Mouse (Mus musculus): ENCODE results near the gene Ccdc169.

- TF ChIP-seq CTCF (IDR thresholded peaks at IDR 0.05) (no peak), EP300 (IDR thresholded peaks at IDR 0.05) (no peak)
Measured at GRCm38 (mm10) chr3:55122336-55122870, 14.7 kb upstream of the Ccdc169 start.

All from lung, postnatal 0 days (tissue).